Mouse (Mus musculus): Measurements from ENCODE around the gene Atp5g3. TPM values are rescaled to one million over a fixed set of nuclear protein-coding genes. Genes with fewer than 3 reads are reported as not detected.
A peak's percentile ranks its signal among the peaks of the same experiment; 100 is the strongest.

Atp5g3 gene
- polyA plus RNA-seq (2016; fragmentation: Nextera tagmentation; extraction: Ambion mirVana): 1,951 and 2,142 TPM in 2 replicates

DNA sequence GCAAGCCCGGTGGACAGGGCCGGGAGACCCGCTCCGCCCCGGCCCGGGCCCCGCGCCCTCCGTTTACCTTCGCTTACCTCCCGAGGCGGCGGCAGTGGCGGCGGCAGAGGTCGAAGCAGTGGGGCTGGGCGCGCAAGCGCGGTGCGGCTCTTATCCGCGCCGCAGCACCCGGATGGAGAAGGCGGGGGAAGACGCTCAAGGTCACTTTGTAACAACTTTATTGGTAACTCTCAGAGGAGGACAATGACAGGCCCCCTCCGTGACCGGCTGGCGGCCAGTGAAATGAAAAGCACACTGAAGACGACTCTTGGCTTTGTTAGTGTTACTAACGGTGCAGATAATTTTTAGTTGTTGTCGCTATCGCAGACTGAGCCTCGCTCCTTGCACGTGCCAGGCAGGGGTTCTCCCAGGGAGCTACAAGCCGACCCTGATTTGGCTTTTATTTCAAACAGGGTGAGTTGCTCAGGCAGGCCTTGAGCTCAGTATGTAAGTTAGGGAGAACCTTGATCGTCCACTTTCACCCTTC, at the start of gene Atp5g3:
Gene Atp5g3 (minus strand): TSS at position 152 of the 526 bp plus-strand sequence.
- no peaks in the 10 kb centered on the region for H3K9me3 ChIP-seq (replicated peaks)
- peak within 1 kb of the TSS; percentile 75 for H3K4me2 ChIP-seq
- H3K36me3 ChIP-seq: peaks cover 34% of the 10 kb centered on the region
- no peaks in the 10 kb centered on the region for H3K27me3 ChIP-seq (replicated peaks)
- H3K9ac ChIP-seq: peak within 1 kb of the TSS; percentile 100
- H3K4me1 ChIP-seq (replicated peaks): peaks cover 11% of the 10 kb centered on the region
- peak within 1 kb of the TSS; percentile 97 for H3K4me3 ChIP-seq
- under 1% methylated on average over 38 of the region's 38 CpGs for WGBS
- peak within 1 kb of the TSS; percentile 97 for H3K27ac ChIP-seq (ENCODE audit: poor library complexity, severe bottlenecking)
- peak; percentile 92 for ATAC-seq (ENCODE audit: insufficient number of reproducible peaks, low FRiP score)

- H3K4me2 ChIP-seq: no peak overlapping the region
- no peaks in the 10 kb centered on the region; the same call in none of the 2 replicates for H3K27me3 ChIP-seq (replicated peaks)
- no peaks in the 10 kb centered on the region for H3K4me1 ChIP-seq (replicated peaks)
- H3K9me3 ChIP-seq (replicated peaks): no peaks in the 10 kb centered on the region
- H3K4me3 ChIP-seq: no peak overlapping the region
- WGBS: 85% methylated on average over 6 of the region's 6 CpGs
- no peak overlapping the region for H3K9ac ChIP-seq
- ATAC-seq (ENCODE audit: insufficient number of reproducible peaks, low FRiP score): no peak
- H3K36me3 ChIP-seq: no peaks in the 10 kb centered on the region
- H3K27ac ChIP-seq (ENCODE audit: poor library complexity, severe bottlenecking): no peak overlapping the region
These were observed 47.2 kb upstream of the Atp5g3 start for GRCm38 (mm10) chr2:73958342-73958741.

- Histone ChIP-seq H3K4me3 (no peak overlapping the region), H3K9ac (no peak overlapping the region), H3K27ac (ENCODE audit: poor library complexity, severe bottlenecking) (no peak overlapping the region), H3K4me2 (no peak overlapping the region), H3K36me3 (no peaks in the 10 kb centered on the region), H3K27me3 (replicated peaks) (peaks cover 7% of the 10 kb centered on the region), H3K9me3 (replicated peaks) (no peaks in the 10 kb centered on the region), H3K4me1 (replicated peaks) (no peaks in the 10 kb centered on the region)
- WGBS: 90% methylated on average over 1 of the region's 1 CpGs
- ATAC-seq (ENCODE audit: insufficient number of reproducible peaks, low FRiP score): no peak
These were observed 42.5 kb upstream of the Atp5g3 start for GRCm38 (mm10) chr2:73953612-73954011.

DNA sequence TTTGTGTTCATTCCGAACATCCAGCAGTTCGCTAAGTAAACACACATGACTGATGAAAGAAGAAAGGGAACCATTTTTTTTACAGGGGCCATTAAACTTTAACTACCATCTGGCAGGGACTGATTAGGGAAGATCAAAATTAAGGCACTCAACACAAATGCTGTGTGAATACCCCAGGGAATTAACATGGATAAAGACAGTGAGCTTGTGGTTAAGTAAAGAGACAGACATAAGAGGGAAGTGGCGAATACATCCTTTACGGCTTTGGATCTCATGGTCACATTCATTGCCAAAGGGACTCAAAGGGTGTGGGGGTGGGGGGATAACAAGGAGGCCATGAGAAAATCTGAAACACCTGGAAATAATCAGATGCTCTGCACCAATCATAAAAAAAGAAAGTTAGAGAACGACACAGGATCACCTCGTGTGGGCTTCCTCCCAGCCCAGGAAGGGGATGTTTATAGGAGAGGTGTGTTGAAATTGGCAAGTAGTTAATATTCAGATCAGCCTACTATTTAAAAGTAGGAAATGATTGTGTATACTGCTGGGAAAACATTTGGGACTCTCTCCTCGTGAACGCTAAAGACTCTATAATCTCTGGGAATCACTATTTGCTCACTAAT, 41.6 kb upstream of the Atp5g3 start:
- Histone ChIP-seq H3K36me3 (no peaks in the 10 kb centered on the region), H3K27ac (ENCODE audit: poor library complexity, severe bottlenecking) (no peak overlapping the region), H3K4me3 (no peak overlapping the region), H3K9ac (no peak overlapping the region), H3K4me1 (replicated peaks) (no peaks in the 10 kb centered on the region), H3K27me3 (replicated peaks) (peaks cover 7% of the 10 kb centered on the region; the same call in 1 of the 2 replicates), H3K9me3 (replicated peaks) (no peaks in the 10 kb centered on the region), H3K4me2 (no peak overlapping the region)
- ATAC-seq (ENCODE audit: insufficient number of reproducible peaks, low FRiP score): no peak
- WGBS: 68% methylated on average over 8 of the region's 8 CpGs

GRCm38 (mm10) chr2:73947360-73947759, 36.2 kb upstream of the Atp5g3 start:
- Histone ChIP-seq H3K4me3 (no peak overlapping the region), H3K27me3 (replicated peaks) (0 out of 2 replicates have a peak, but pooled peaks cover 7% of the 10 kb centered on the region), H3K9ac (no peak overlapping the region), H3K27ac (ENCODE audit: poor library complexity, severe bottlenecking) (no peak overlapping the region), H3K9me3 (replicated peaks) (no peaks in the 10 kb centered on the region), H3K4me2 (no peak overlapping the region), H3K36me3 (no peaks in the 10 kb centered on the region), H3K4me1 (replicated peaks) (no peaks in the 10 kb centered on the region)
- no peak for ATAC-seq (ENCODE audit: insufficient number of reproducible peaks, low FRiP score)
- WGBS: 81% methylated on average over 2 of the region's 2 CpGs

GRCm38 (mm10) chr2:73943735-73944134, 32.6 kb upstream of the Atp5g3 start:
- no peak for ATAC-seq (ENCODE audit: insufficient number of reproducible peaks, low FRiP score)
- H3K4me3 ChIP-seq: no peak overlapping the region
- H3K27ac ChIP-seq (ENCODE audit: poor library complexity, severe bottlenecking): no peak overlapping the region
- H3K9ac ChIP-seq: no peak overlapping the region
- H3K36me3 ChIP-seq: no peaks in the 10 kb centered on the region
- WGBS: 83% methylated on average over 8 of the region's 8 CpGs
- no peak overlapping the region for H3K4me2 ChIP-seq
- H3K27me3 ChIP-seq (replicated peaks): no peaks in the 10 kb centered on the region
- H3K9me3 ChIP-seq (replicated peaks): no peaks in the 10 kb centered on the region
- no peaks in the 10 kb centered on the region for H3K4me1 ChIP-seq (replicated peaks)

DNA sequence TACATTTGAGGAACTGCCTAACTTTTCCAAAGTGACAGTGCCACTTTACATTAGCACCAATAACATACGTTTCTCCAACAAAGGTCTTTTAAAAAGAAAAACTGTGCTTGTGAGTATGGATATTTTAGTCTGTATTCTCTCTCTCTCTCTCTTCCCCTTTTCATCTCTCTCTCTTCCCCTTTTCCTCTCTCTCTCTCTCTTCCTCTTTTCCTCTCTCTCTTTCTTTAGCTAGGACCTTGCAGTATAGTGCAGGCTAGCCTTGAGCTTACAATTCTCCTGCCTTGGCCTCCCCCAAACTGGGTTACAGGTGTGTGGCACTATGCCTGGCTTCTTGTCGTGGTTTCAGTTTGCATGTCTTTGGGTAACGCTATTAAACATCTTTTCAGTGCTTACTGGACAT, 31.7 kb upstream of the Atp5g3 start:
- Histone ChIP-seq H3K4me3 (no peak overlapping the region), H3K36me3 (no peaks in the 10 kb centered on the region), H3K27me3 (replicated peaks) (no peaks in the 10 kb centered on the region), H3K9ac (no peak overlapping the region), H3K4me1 (replicated peaks) (no peaks in the 10 kb centered on the region), H3K9me3 (replicated peaks) (no peaks in the 10 kb centered on the region), H3K4me2 (no peak overlapping the region), H3K27ac (ENCODE audit: poor library complexity, severe bottlenecking) (no peak overlapping the region)
- 85% methylated on average over 3 of the region's 3 CpGs for WGBS
- ATAC-seq (ENCODE audit: insufficient number of reproducible peaks, low FRiP score): no peak

DNA sequence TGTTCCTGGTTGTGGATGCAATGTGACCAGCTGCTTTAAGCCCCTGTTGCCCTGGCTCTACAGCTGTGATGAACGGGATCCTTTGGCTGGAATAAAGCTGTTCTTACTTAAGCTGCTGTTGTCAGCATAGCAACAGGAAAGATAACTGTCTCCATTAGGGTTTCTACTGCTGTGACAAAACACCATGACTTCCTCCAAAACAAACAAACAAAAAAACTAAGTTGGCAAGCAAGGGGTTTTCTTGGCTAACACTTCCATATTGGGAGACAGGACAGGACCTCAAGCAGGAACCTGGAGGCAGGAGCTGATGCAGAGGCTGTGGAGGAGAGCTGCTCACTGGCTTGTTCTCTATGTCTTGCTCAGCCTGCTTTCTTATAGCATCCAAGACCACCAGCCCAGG, 30.2 kb upstream of the Atp5g3 start:
- H3K27ac ChIP-seq (ENCODE audit: poor library complexity, severe bottlenecking): no peak overlapping the region
- WGBS: 31% methylated on average over 1 of the region's 1 CpGs
- no peak overlapping the region for H3K4me2 ChIP-seq
- H3K27me3 ChIP-seq (replicated peaks): no peaks in the 10 kb centered on the region
- H3K9me3 ChIP-seq (replicated peaks): no peaks in the 10 kb centered on the region
- no peak overlapping the region for H3K4me3 ChIP-seq
- H3K9ac ChIP-seq: no peak overlapping the region
- H3K4me1 ChIP-seq (replicated peaks): no peaks in the 10 kb centered on the region
- H3K36me3 ChIP-seq: no peaks in the 10 kb centered on the region
- ATAC-seq (ENCODE audit: insufficient number of reproducible peaks, low FRiP score): no peak

- H3K4me1 ChIP-seq (replicated peaks): no peaks in the 10 kb centered on the region
- ATAC-seq (ENCODE audit: insufficient number of reproducible peaks, low FRiP score): no peak
- H3K36me3 ChIP-seq: no peaks in the 10 kb centered on the region
- H3K27me3 ChIP-seq (replicated peaks): no peaks in the 10 kb centered on the region
- WGBS: 77% methylated on average over 7 of the region's 7 CpGs
- no peak overlapping the region for H3K4me3 ChIP-seq
- H3K27ac ChIP-seq (ENCODE audit: poor library complexity, severe bottlenecking): no peak overlapping the region
- H3K4me2 ChIP-seq: no peak overlapping the region
- no peak overlapping the region for H3K9ac ChIP-seq
- no peaks in the 10 kb centered on the region for H3K9me3 ChIP-seq (replicated peaks)
These were observed 29.3 kb upstream of the Atp5g3 start for GRCm38 (mm10) chr2:73940471-73940870.

DNA sequence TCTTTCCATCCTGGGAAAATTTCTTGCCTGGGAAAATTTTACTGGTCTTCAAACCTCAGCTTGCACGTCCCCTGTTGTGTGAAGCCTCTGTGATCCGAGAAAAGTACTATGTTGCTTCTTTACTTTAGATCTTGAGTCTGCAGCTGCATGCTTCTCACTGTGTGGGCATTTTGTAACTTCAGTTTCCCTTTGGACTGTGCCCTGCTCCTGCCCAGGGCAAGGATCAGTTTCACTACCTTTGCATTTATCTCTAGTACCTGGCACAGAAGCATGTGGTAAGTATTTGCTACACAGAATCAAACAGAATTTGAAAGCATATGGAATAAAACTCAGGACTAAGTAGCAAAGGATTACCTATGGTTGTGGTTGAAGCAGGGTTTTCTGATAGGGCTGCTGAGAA, 27.8 kb upstream of the Atp5g3 start:
- Histone ChIP-seq H3K4me2 (no peak overlapping the region), H3K9me3 (replicated peaks) (no peaks in the 10 kb centered on the region)
- WGBS: 73% methylated on average over 2 of the region's 2 CpGs

DNA sequence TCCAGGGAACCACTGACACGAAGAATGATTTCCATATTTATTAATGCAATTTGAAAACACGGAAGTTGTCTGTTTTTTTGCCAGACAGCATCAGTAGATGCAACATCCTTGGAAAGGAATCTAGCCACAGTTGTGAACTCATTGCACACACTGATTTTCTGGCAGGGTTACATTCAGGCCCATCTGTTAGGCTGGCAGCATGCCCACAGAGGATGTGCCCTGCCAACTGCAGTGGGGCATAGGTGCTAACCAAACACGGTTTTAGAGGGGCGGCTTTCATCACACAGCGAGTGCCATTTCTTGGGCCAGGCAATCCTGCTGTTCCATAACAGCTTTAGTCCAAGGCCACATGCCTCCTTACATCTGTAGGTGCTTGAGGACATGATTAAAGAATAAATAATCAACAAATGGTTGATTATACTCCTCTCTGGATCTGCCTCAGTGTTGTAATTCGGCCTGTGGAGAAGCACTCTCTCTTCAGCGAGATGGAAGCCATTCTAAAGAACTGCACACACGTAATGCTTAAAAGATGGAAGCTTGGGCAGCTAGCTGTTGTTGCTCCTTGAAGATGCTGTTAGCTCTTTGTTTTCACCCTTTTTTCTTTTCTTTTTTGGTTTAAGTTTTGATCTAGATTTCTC, 21.7 kb upstream of the Atp5g3 start:
- Histone ChIP-seq H3K9ac (no peak overlapping the region), H3K36me3 (no peaks in the 10 kb centered on the region), H3K4me3 (no peak overlapping the region), H3K4me1 (replicated peaks) (no peaks in the 10 kb centered on the region), H3K27ac (ENCODE audit: poor library complexity, severe bottlenecking) (no peak overlapping the region), H3K27me3 (replicated peaks) (no peaks in the 10 kb centered on the region), H3K9me3 (replicated peaks) (0 out of 2 replicates have a peak, but pooled peaks cover 5% of the 10 kb centered on the region), H3K4me2 (no peak overlapping the region)
- no peak for ATAC-seq (ENCODE audit: insufficient number of reproducible peaks, low FRiP score)
- 81% methylated on average over 8 of the region's 8 CpGs for WGBS

More for the DNA sequence above, 27.8 kb upstream of the Atp5g3 start:
- H3K9ac ChIP-seq: no peak overlapping the region
- H3K27ac ChIP-seq (ENCODE audit: poor library complexity, severe bottlenecking): no peak overlapping the region
- no peak overlapping the region for H3K4me3 ChIP-seq
- no peaks in the 10 kb centered on the region for H3K36me3 ChIP-seq
- H3K4me1 ChIP-seq (replicated peaks): no peaks in the 10 kb centered on the region
- no peak for ATAC-seq (ENCODE audit: insufficient number of reproducible peaks, low FRiP score)
- H3K27me3 ChIP-seq (replicated peaks): no peaks in the 10 kb centered on the region

Data from heart, embryonic 12.5 days (tissue).